Mouse (Mus musculus) lung, postnatal 10 days (tissue): ENCODE results near the gene Sult2a1.
"Not testable (repeated sequence)": the region's sequence is repeated elsewhere in the genome, so short reads cannot be mapped to it uniquely, and the experiment has no call there.

ENCODE experiments used
- DNase-seq: peaks from one replicate; pipeline ENCODE4 v3.0.0; 2021

Sult2a1 gene

GRCm38 (mm10) chr7:13837309-13837708 lies at the start of gene Sult2a1:
Sult2a1 (minus strand) TSS chr7:13837409.
- DNase-seq: not testable (repeated sequence)

- DNase-seq: no peak
These were observed 23.3 kb downstream of the Sult2a1 start for GRCm38 (mm10) chr7:13813913-13814312.
